Mouse (Mus musculus) heart, adult 10 weeks (tissue): Measurements from ENCODE around the gene Nkd1. TPM values are rescaled to one million over a fixed set of nuclear protein-coding genes. Genes with fewer than 3 reads are reported as not detected.

Source experiments
- polyA plus RNA-seq: library from polyadenylated mRNA; stranded (reverse); fragments of 350-450 nt; fragmentation: Illumina TruSeq; extraction: RNeasy Lipid Tissue Mini Kit (QIAGEN cat#74804); gene quantifications from one replicate; pipeline ENCODE4 v1.2.3, GENCODE M21; 2014; ENCODE audit warnings: low read depth, low replicate concordance

The Nkd1 gene
- polyA plus RNA-seq = 3.0 TPM

GRCm38 (mm10) chr8:88520985-88521527 lies at the start of gene Nkd1:
TSS of gene Nkd1 (plus strand) at chr8:88521354.

GRCm38 (mm10) chr8:88635474-88636397 lies 114.6 kb downstream of the Nkd1 start, which contains the start of gene Snx20:
TSS of gene Snx20 (minus strand) at chr8:88636128.

Other genes with a start within 250 kb of the Nkd1 start
- 7.1 TPM for gene Adcy7, start 249.0 kb upstream of the Nkd1 start, polyA plus RNA-seq
- 84.9 TPM for gene Brd7, start 159.2 kb upstream of the Nkd1 start, polyA plus RNA-seq
- gene Snx20, start 114.8 kb downstream of the Nkd1 start, polyA plus RNA-seq = 1.7 TPM
- 1.4 TPM for gene Nod2, start 126.0 kb downstream of the Nkd1 start, polyA plus RNA-seq
- gene Cyld, start 175.7 kb downstream of the Nkd1 start, polyA plus RNA-seq = 17.7 TPM